Comparison of ENCODE assay signal across 33 mouse cellular contexts in genomic region chr5:92607492-92608229, GRCm38 (mm10). TPM values are rescaled to one million over a fixed set of nuclear protein-coding genes. Genes with fewer than 3 reads are reported as not detected.
"Had no signal": no experiment of that assay in that cellular context is flagged by ENCODE, and none has a peak within 500 bp of the region (broad histone marks: within the 10 kb centered on the region; RNA-seq: fewer than 3 reads in every experiment).

No protein-coding gene starts in this region.

- H3K27me3 ChIP-seq: heart, embryonic 12.5 days; intestine, embryonic 15.5 days; limb, embryonic 13.5 days; limb, embryonic 15.5 days had no signal

- H3K27ac ChIP-seq: gastrocnemius, adult 2 months; heart, embryonic 10.5 days; hindbrain, embryonic 10.5 days; hindbrain, embryonic 12.5 days; hindbrain, embryonic 14.5 days; intestine, embryonic 15.5 days; layer of hippocampus, adult 2 months; limb, embryonic 13.5 days; limb, embryonic 15.5 days; liver, embryonic 14.5 days had no signal

- ATAC-seq: hindbrain, embryonic 16.5 days; inflammation-experienced regulatory T-cells, adult 6 months; intestine, embryonic 15.5 days; intestine, postnatal 0 days had no signal

- H3K4me2 ChIP-seq: heart, embryonic 12.5 days; hindbrain, embryonic 12.5 days; hindbrain, embryonic 14.5 days; intestine, embryonic 15.5 days; limb, embryonic 13.5 days; limb, embryonic 15.5 days had no signal

- H3K4me3 ChIP-seq: gastrocnemius, adult 2 months; heart, embryonic 10.5 days; heart, embryonic 12.5 days; hindbrain, embryonic 10.5 days; hindbrain, embryonic 12.5 days; intestine, embryonic 15.5 days; layer of hippocampus, adult 2 months; limb, embryonic 13.5 days; limb, embryonic 15.5 days had no signal

- H3K9me3 ChIP-seq: heart, embryonic 10.5 days; heart, embryonic 12.5 days; hindbrain, embryonic 10.5 days; hindbrain, embryonic 12.5 days; intestine, embryonic 15.5 days; limb, embryonic 13.5 days; limb, embryonic 15.5 days had no signal

- H3K9ac ChIP-seq: heart, embryonic 12.5 days; hindbrain, embryonic 12.5 days; hindbrain, embryonic 14.5 days; intestine, embryonic 15.5 days; limb, embryonic 13.5 days; limb, embryonic 15.5 days; liver, embryonic 14.5 days had no signal

- H3K36me3 ChIP-seq: hindbrain, embryonic 10.5 days; hindbrain, embryonic 12.5 days; intestine, embryonic 15.5 days had no signal

- DNase-seq: gastrocnemius, adult 2 months; gastrocnemius, postnatal 10 days; gastrocnemius, postnatal 25 days; heart, adult 18-20 months; heart, postnatal 10 days; heart, postnatal 4 days; kidney, adult 18-20 months; kidney, adult 8-10 months; kidney, postnatal 10 days; kidney, postnatal 25 days; kidney, postnatal 4 days; layer of hippocampus, postnatal 36 days; left cerebral cortex, postnatal 4 days had no signal

RNA-seq across cellular contexts. Expression of gene Fam47e, which starts 52.8 kb away (rescaled TPM):
- total RNA-seq: gastrocnemius, adult 2 months; gastrocnemius, postnatal 10 days; gastrocnemius, postnatal 25 days; gastrocnemius, postnatal 4 days; granulocyte monocyte progenitor cell, adult 5-6 weeks; heart, adult 8-10 months; heart, postnatal 10 days; heart, postnatal 25 days; heart, postnatal 4 days had no signal
- polyA plus RNA-seq: heart, embryonic 10.5 days; heart, embryonic 12.5 days; heart, embryonic 14.5 days; hindbrain, embryonic 12.5 days; inflammation-experienced regulatory T-cells, adult 6 months; intestine, embryonic 15.5 days; intestine, postnatal 0 days; kidney, embryonic 14.5 days; limb, embryonic 11.5 days; limb, embryonic 13.5 days; limb, embryonic 15.5 days had no signal
